Mouse (Mus musculus) gastrocnemius, postnatal 4 days (tissue): Measurements from ENCODE around the gene Tmem179b. TPM values are rescaled to one million over a fixed set of nuclear protein-coding genes. Genes with fewer than 3 reads are reported as not detected.

ENCODE experiments used
- DNase-seq, 2 experiments: peaks; one replicate each; pipeline ENCODE4 v3.0.0; 2021 to 2022; ENCODE audit warnings: low spot score in 2 of 2, mixed read lengths in 2 of 2
- total RNA-seq, 2 experiments: library from RNA; stranded (reverse); gene quantifications; 2 replicates each; pipeline ENCODE4 v1.2.3; 2021

The Tmem179b gene
- total RNA-seq, 2 experiments from 2014 or later, result 19.3 to 21.9 TPM

DNA sequence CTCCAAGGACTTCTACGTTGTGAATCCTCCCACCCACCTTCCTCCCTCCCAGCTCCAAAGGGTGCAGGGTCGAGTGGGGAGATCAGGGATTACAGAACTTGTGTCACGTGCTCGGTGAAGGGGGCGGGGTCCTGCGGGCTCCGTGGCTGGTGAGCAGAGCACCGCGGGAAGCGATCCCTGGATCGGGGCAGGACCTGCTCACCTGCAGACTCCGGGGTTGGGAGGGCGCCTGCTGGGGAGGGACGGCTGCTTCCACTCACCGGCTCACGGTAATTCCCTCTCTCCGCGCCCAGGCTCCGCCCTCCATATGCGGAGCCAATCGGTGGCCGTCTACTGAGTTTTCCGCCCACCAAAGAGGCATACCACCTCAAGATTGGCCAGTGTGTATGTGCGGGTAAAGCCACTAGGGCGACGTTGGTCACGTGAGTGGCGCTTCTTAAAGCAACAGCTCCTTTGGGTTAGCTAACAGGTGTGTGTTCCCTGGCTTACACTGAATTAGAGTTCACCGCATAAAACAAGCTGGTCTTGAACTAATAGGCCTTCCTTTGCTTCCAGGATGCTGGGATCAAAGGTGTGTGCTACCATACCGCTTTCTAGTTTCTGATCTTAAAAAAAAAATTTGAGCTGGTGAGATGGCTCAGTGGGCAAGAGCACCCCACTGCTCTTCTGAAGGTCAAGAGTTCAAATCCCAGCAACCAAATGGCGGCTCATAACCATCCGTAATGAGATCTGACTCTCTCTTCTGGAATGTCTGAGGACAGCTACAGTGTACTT lies 11.9 kb upstream of the Tmem179b start, which contains the start of gene Taf6l:
Gene Taf6l, minus strand, starts transcription at position 410 of the 774 bp plus-strand sequence.
- peak; percentile 54 to 86 for DNase-seq

DNA sequence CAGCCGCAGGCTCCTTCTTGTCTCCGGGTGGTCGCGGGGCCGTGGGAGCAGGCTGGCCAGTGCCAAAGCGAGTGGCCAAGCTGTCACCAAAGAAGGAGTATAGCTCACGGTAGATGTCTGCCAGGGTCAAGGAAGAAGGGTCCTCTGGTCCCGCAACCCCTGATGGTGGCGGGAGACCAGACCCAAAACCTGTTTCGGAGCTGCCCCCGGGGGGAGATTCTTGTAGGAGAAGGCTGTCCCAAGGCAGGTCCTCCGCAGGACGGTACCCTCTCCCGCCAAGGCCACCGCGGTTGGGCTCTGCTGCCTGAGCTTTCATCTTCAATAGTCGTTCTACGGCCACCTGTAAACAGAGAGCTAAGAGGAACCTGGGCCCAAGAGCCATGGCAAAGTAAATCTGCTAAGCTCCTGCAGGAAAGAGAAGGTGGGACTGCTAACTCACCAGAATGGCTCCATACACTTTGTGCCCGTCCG lies 719 bp upstream of the Tmem179b start:
- DNase-seq, result no peak

DNA sequence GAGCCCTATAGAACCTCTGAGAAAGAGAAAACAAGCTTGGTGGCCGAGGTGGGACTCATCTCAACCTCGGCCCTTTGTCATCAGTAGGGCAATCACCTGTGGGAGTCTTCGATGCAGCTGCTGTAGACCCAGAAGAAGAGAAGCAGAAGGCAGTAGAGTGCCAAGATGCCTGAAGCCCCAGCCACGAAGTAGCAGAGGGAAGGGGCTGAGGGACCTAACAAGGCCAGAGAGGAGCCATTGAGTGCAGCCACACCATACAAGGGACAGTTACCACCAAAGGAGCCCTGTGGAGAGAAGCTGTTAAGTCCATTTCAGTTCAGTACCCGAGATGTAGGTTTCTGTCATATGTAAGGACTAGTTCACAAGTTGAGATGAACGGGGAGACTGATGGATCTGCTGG lies 858 bp downstream of the Tmem179b start:
- no peak for DNase-seq

DNA sequence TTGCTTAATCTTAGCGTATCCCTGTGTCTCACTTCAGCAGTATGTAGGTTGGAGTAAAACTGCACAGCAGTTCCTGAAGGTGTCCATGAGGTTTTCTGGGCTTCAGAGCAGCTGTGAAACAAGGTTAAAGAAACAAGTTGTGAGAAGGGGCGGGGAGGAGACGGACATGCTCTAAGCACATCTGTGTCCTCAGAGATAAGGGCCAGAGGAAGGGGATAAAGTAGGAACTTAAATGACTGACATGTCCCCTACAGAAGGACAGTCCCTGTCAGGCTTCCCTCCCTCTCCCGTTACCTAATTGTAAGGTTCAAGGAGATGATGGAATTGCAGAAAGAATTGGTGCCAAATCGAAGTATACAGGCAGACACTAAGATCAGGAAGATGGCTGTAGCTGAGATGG lies 1.3 kb downstream of the Tmem179b start:
- no peak for DNase-seq

DNA sequence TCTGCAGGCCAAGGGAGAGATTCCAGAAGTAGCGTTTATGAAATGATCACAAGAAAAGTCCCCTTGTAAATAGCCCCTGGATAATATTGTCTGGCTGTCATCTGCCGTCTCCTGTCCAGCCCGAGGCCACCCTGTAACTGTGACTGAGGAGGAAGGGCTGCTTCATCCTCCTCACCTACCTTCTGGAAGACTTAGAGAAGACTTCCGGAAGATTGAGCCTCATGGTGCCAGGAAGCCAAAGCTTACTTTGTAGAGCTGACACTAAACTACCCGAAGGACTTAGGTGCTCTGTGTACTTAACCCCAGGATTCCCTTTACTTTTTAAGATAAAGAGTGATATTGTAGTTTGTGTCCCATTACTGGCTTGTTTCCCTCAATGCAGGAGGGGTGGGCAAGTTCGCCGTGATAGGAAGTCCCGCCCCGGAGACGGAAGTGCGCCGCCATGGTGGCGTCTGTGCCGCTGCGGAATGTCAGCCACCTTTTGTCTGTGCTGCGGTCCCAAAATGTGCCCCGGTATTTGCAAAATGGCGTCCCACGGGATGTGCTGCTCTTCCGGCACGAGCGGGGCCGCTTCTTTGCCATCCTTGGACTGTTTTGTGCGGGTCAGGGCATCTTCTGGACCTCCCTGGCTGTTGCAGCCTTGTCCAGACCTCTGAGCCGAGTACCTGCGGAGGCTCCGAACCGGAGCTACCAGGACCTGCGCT lies 3.5 kb downstream of the Tmem179b start, which contains the start of gene Tmem223:
Gene Tmem223, plus strand, starts transcription at position 430 of the 704 bp plus-strand sequence.
- peak; percentile 63 to 79 for DNase-seq

DNA sequence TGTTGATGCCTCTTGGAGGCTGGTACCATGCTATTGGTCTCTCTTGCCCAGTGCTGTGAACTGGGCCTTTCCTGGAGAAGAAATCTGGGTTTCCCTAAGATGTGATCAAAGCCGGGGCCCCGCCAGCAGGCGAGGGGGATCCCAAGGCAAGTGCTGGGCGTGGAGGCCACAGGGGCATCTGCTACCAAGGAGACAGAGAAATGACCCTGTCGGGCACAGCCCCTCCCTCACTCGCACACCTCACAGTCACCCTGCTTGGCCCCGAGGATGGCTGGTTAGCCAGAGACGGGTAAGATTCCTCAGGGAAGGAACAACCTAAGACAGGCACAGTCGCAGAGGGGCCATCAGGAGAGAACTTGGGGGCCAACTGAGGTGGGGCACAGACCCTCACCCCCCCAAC lies 8.7 kb downstream of the Tmem179b start:
- no peak for DNase-seq

DNA sequence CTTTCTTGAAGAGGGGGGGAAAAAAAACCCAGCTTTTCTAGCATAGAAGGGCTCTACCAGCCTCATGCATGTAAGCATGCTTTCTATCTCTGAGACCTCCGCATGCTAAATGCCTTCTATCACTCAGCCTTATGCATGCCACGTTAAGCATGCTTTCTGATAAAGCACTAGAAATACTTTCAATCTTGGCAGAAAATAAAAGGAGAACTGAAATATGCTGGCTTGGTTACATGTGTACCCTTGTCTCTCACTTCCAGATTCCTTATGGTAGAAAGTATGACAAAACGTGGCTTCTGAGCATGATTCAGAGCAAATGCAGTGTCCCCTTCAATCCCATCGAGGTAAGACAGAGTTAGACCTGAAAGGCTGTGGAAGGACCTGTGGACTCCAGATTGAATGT lies 11.0 kb downstream of the Tmem179b start:
- DNase-seq, result no peak

DNA sequence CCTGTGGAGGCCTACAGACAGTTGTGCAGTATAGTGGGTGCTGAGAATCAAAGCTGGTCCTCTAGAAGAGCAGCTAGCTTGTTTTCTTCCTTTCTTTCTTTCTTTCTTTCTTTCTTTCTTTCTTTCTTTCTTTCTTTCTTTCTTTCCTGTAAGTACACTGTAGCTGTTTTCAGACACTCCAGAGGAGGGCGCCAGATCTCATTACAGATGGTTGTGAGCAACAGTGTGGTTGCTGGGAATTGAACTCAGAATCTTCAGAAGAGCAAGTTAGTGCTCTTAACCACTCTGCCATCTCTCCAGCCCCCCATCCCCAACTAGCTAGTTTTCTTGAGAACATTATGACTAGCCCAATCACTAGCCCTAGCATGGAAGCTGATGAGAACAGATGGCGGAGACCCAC lies 13.5 kb downstream of the Tmem179b start:
- no peak for DNase-seq

DNA sequence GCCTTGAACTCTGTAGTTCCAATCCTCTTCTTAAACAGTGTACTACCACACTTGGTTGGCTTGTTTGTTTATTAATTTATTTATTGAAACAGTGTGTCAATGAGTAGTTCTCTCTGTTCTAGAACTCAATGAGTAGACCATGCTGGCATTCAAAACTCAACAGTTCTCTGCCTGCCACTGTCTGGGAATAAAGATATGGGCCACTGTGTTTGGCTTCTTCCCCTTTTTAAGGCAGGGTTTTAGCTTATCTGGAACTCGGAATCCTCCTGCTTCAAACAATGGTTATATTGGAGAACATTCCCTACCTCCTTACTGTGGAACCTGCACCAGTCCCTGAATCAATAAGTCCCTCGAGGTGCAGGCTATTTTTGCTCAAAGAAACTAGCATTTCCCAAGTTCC lies 15.4 kb downstream of the Tmem179b start:
- DNase-seq, result no peak

DNA sequence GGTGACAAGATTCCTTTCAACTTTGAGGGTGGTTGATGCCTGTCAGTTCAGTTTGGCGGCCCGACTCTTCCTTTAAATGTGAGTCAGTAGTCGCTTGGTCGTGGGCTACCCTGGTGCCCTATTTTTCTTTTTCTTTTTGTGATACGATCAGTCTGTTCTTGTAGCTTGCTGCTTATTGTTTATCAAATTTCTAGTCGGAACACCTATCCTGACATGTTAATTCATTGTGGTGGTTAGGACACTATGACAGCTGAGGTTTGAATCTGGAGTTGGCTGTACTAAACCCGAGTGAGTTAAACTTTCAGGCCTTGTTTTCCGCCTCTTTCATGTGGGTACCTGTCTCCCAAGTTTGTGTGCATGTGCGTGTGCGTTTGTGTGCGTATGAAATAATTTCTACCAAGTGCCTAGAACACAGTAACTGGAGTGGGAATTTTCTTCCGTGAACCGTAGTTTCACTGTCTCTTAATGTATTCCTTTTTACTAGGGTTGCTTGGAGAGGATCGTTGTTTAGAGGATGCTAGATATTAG lies 16.7 kb downstream of the Tmem179b start:
- DNase-seq, result no peak

DNA sequence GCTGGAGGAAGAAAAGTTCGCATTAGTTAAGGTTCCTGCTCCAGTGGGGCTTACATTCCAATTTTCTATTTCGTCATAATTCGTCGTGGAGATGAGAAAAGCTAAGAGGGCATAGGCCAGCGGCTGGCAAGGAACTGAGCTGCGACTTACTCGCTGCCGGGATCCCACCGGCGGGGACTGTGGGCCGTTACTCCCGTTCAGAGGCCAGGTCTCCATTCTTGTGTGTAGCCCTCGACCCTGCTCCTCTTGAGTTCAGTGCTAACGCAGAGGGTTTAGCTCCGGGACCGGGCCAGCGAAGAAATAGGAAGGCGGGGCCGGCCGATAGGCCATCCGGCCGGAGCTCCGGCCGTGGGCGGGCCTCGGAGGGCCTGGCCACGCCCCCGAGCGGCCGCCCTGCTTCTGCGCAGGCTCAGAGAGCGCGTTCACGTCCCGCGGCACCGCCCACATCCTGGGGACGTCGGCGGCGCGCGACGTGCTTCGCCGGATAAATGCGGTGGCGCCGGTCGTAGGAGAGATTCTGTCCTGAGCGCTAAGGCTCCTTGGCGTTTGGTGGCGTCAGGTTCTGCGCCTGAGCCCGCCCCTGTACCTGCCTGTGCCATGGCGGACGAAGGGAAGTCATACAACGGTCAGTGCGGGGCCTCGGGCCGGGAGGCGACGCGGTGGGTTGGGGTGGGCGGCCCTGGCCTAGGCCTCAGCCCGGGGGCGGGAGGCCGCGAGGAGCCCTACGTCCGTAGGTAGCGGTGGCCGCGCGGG lies 17.5 kb downstream of the Tmem179b start, which contains the start of gene Nxf1:
Gene Nxf1, plus strand, starts transcription at position 439 of the 753 bp plus-strand sequence.
- DNase-seq, result peak; percentile 91 to 95

DNA sequence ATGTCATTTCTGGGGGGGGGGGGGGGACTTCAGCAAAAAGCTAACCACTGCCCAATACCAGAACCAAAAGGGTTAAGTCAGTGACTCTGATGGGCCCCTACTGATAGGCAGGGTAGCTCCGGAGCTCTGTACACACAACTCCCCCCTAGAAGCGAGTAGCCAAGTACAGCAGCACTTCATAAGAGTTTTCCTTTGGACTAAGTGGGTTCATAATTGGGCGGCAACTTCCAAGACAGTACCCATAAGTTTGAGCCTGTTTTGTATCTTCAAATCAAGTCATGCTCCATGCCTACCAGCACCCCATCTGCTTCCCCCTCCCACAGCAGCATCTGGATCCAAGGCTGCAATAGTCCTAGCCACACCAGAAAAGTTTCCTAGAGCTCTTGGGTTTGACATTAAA lies 18.6 kb downstream of the Tmem179b start:
- no peak for DNase-seq

DNA sequence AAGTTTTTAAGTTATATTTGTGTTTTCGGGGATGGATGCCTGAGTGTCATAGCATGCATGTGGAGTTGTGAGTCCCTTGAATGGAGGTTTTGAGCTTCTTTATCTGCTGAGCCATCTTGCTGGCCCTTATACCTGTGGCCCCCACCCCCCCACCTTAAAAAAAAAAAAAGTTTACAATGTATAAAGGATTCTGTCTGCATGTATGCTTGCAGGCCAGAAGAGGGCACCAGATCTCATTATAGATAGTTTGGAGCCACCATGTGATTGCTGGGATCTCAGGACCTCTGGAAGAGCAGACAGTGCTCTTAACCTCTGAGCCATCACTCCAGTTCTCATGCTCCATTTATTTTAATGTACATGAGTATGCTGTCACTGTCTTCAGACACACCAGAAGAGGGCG lies 26.9 kb downstream of the Tmem179b start:
- DNase-seq, result no peak

DNA sequence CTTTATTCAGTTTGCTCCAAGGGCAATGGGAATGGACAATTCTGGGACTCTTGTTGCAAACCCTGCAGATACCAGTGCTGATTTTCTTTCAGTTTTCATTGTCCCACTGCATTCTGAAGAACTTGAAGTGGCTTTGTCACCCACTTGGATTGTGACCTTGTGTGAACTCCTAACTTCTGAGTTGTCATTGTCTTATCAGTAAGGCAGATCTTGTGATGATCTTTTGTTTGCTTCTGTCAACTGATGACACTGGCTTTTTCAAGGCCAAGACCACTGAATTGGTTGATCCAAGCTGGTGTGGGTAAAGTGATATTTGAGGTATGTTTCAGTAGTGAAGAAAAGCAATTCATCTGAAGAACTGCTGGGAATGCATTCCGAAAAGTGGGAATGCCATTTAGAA lies 28.9 kb downstream of the Tmem179b start:
- DNase-seq, result no peak

DNA sequence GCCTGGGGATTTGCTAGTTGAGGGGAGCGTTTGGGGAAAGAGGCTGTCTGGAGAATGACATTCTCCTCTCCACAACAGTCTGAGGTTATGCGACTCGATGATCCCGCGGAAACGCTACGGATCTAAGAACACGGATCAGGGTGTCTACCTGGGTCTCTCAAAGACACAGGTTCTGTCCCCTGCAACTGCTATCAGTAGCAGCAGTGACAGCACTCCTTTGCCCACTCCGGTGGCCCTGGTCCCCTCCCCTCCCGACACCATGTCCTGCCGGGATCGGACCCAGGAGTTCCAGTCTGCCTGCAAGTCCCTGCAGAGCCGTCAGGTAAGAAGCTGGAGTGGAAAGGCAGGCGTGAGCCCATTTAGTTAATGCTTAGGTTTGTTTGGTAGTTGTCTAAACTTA lies 32.1 kb downstream of the Tmem179b start:
- DNase-seq, result peak in 1 of 2 experiments; percentile 13

DNA sequence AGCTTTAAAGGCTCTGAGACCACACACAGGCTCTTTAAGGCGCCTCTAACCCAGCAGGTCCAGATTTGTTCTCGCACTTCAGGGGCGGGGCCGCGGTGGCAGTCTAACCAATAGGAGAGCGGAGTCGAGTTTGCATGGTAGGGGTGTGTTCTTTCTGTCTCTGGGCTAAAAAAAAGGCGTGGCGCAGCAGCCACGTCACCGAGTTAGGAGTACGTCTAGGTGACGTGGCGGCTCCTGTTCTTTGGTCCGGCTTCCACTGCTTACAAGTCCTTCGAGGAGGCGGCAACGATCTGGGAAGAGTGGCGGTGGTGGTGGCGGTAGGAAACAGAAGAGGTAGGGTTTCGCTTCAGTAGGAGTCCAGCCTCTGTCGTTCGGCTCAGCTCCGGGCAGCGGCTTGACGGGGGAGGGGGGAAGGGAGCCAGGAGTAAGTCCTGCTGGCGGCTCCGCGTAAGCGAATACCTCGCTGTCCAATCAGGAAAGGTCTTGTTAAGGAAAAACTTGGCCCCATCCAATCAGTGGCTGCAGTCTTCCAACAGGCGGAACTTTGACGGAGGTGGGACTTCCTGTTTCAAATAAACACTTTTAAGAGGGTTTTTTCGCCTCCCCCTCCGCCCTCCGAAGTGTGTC lies 32.9 kb downstream of the Tmem179b start, which contains the start of gene Stx5a:
Gene Stx5a, plus strand, starts transcription at position 171 of the 627 bp plus-strand sequence.
- peak; percentile 83 to 94 for DNase-seq

DNA sequence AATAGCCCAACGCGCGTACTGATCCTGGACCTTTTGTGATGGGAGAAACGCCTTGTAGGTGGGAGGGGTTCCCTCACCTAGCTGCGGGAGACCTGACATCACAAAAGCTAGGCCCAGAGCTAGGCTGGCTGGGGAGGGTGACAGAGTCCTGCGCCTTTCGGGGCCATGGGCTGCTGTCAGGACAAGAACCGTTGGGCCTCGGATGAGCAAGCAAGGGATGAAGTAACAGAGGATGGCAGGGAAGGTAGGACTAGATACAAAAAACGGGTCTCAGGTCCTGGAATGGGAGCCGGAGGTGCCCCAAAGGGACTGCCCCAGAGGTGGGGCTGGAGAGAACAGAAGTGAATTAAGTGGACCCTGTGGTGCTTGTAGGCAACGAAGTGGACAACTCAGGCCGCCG lies 33.7 kb downstream of the Tmem179b start, which contains the start of gene 1700092M07Rik:
Gene 1700092M07Rik, plus strand, starts transcription at position 116 of the 400 bp plus-strand sequence.
- DNase-seq, result peak in 1 of 2 experiments; percentile 8

DNA sequence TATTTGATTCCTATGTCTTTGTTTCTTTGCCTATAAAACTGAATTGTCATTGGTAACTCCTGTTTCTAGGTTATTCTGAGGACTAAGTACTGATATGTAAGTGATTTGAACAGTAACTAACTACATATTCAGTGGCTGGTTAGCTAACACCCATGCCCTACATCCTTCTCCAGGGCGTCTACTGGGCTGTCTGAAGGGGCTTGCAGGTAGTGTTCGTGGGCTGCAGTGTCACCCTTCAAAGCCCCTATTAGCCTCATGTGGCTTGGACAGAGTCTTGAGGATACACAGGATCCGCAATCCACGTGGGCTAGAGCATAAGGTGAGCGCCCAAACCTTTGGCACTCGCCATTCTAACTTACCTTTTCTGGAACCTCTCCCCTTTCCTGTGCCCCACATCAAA lies 34.6 kb downstream of the Tmem179b start:
- DNase-seq, result no peak

DNA sequence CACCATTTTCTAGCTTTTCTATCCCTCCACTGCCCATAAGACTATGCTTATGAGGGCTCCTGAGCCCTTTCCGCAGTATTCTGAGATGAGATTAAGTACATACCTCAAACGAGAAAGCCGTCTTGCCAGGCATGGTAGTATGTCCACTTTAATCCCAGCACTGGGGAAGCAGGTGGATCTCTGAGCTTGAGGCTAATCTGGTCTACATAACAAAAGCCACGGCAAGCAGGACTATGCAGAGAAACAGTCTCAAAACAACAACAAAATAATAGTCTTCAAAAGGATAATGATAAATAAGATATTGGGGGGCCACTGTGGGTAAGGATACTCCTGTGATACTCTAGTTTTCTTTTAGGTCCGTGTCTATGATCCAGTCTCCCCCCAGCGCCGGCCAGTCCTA lies 35.4 kb downstream of the Tmem179b start:
- DNase-seq, result no peak

DNA sequence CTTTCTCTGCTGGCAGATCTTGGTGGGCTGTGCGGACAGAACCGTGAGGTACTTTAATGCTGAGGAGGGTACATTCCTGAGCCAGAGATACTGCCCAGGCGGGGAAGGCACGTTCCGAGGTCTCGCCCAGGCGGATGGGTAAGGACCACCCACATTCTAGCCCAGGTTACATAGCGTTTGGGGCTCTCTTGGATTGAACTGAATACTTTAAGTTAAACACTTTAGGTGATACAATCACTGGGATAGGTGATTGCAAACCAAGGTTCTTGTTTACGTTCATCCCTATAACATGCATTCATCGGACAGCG lies 38.2 kb downstream of the Tmem179b start:
- no peak for DNase-seq
